Mouse (Mus musculus) liver, embryonic 16.5 days (tissue): ENCODE results near the gene Otulin. TPM values are rescaled to one million over a fixed set of nuclear protein-coding genes. Genes with fewer than 3 reads are reported as not detected.

Source experiments
- ATAC-seq: fragments of 200-750 bp; cut with Nextera tagmentation; 2 replicates; pipeline ENCODE4 v1.8.0; 2017; ENCODE audit warnings: low read depth, mild to moderate bottlenecking, moderate number of reproducible peaks, moderate library complexity
- H3K27ac ChIP-seq: fragments of 300-500 bp; sonication (generic); 2 replicates; pipeline ENCODE4 v1.5.1; 2014; ENCODE audit warnings: mild to moderate bottlenecking, low read length
- H3K27me3 ChIP-seq: fragments of 300-500 bp; sonication (generic); 2 replicates; pipeline ENCODE4 v1.6.1; 2014; ENCODE audit warnings: low read depth, low read length, mixed read lengths; ENCODE audit not compliant: control insufficient read depth, insufficient read depth
- H3K36me3 ChIP-seq: fragments of 300-500 bp; sonication (generic); 2 replicates; pipeline ENCODE4 v1.6.1; 2014; ENCODE audit warnings: mild to moderate bottlenecking; ENCODE audit not compliant: control insufficient read depth, insufficient read depth
- H3K4me1 ChIP-seq: fragments of 300-500 bp; sonication (generic); 2 replicates; pipeline ENCODE4 v1.6.1; 2014; ENCODE audit warnings: low read depth, low read length, mixed read lengths; ENCODE audit not compliant: control insufficient read depth
- H3K4me2 ChIP-seq: fragments of 300-500 bp; sonication (generic); 2 replicates; pipeline ENCODE4 v1.6.1; 2014; ENCODE audit warnings: low read depth, low read length, mixed read lengths
- H3K4me3 ChIP-seq: fragments of 300-500 bp; sonication (generic); 2 replicates; pipeline ENCODE4 v1.5.1; 2014; ENCODE audit warnings: low read depth, mild to moderate bottlenecking, low read length
- H3K9ac ChIP-seq: fragments of 300-500 bp; sonication (generic); 2 replicates; pipeline ENCODE4 v1.6.1; 2014; ENCODE audit warnings: low read depth, low read length
- H3K9me3 ChIP-seq: fragments of 300-500 bp; sonication (generic); replicated peaks from 2 replicates; pipeline ENCODE4 v1.6.1; 2016; ENCODE audit warnings: low read length; ENCODE audit not compliant: control insufficient read depth
- WGBS: fragments of 180-500 bp; shearing (Covaris S2); extraction: QIAGEN DNeasy Blood & Tissue Kit; methylation state at CpG from one replicate; pipeline ENCODE4 v1.1.7; 2014; ENCODE audit not compliant: insufficient replicate concordance; 5-methylcytosine and 5-hydroxymethylcytosine counted together
- polyA plus RNA-seq: library from polyadenylated mRNA; unstranded; fragments of >200 nt; fragmentation: Nextera tagmentation; extraction: Ambion mirVana; gene quantifications from 2 replicates; pipeline ENCODE4 v1.2.1, GENCODE M21; 2015

The Otulin gene
- polyA plus RNA-seq, 1 experiment from 2014 or later: 12.3 TPM

- Histone ChIP-seq H3K9ac (no peak overlapping the region), H3K27ac (no peak overlapping the region), H3K4me3 (no peak overlapping the region), H3K4me2 (no peak overlapping the region), H3K36me3 (peaks cover 11% of the 10 kb centered on the region), H3K9me3 (no peaks in the 10 kb centered on the region), H3K4me1 (no peaks in the 10 kb centered on the region), H3K27me3 (no peaks in the 10 kb centered on the region)
- ATAC-seq: no peak
- WGBS: 71% methylated on average over 8 of the region's 8 CpGs
These were observed 55.3 kb downstream of the Otulin start for GRCm38 (mm10) chr15:27574992-27575781.

GRCm38 (mm10) chr15:27571179-27571578 lies 59.3 kb downstream of the Otulin start:
- Histone ChIP-seq H3K4me3 (no peak overlapping the region), H3K4me2 (no peak overlapping the region), H3K4me1 (no peaks in the 10 kb centered on the region), H3K36me3 (peaks cover 11% of the 10 kb centered on the region), H3K9me3 (no peaks in the 10 kb centered on the region), H3K27me3 (no peaks in the 10 kb centered on the region), H3K9ac (no peak overlapping the region), H3K27ac (no peak overlapping the region)
- 91% methylated on average over 8 of the region's 8 CpGs for whole genome bisulfite sequencing
- ATAC-seq: no peak

- Histone ChIP-seq H3K9me3 (no peaks in the 10 kb centered on the region), H3K4me2 (no peak overlapping the region), H3K9ac (no peak overlapping the region), H3K4me3 (no peak overlapping the region), H3K4me1 (no peaks in the 10 kb centered on the region), H3K27ac (no peak overlapping the region), H3K36me3 (peaks cover 11% of the 10 kb centered on the region), H3K27me3 (no peaks in the 10 kb centered on the region)
- WGBS: 89% methylated on average over 4 of the region's 4 CpGs
- no peak for ATAC-seq
These were observed 60.1 kb downstream of the Otulin start for GRCm38 (mm10) chr15:27570385-27570784.

GRCm38 (mm10) chr15:27569924-27570323 lies 60.6 kb downstream of the Otulin start:
- Histone ChIP-seq H3K9me3 (no peaks in the 10 kb centered on the region), H3K9ac (no peak overlapping the region), H3K36me3 (peaks cover 11% of the 10 kb centered on the region), H3K4me1 (no peaks in the 10 kb centered on the region), H3K27me3 (no peaks in the 10 kb centered on the region), H3K27ac (no peak overlapping the region), H3K4me3 (no peak overlapping the region), H3K4me2 (no peak overlapping the region)
- ATAC-seq: no peak
- WGBS: 62% methylated on average over 2 of the region's 2 CpGs

- Histone ChIP-seq H3K4me2 (no peak overlapping the region), H3K9me3 (no peaks in the 10 kb centered on the region), H3K36me3 (peaks cover 11% of the 10 kb centered on the region), H3K27me3 (no peaks in the 10 kb centered on the region), H3K4me1 (no peaks in the 10 kb centered on the region), H3K4me3 (no peak overlapping the region), H3K9ac (no peak overlapping the region), H3K27ac (no peak overlapping the region)
- ATAC-seq: no peak
- 88% methylated on average over 6 of the region's 6 CpGs for WGBS
These were observed 62.1 kb downstream of the Otulin start for GRCm38 (mm10) chr15:27568371-27568770.

GRCm38 (mm10) chr15:27567356-27567755 lies 63.1 kb downstream of the Otulin start:
- Histone ChIP-seq H3K36me3 (peaks cover 5% of the 10 kb centered on the region), H3K4me2 (no peak overlapping the region), H3K27ac (no peak overlapping the region), H3K27me3 (no peaks in the 10 kb centered on the region), H3K4me1 (no peaks in the 10 kb centered on the region), H3K9me3 (no peaks in the 10 kb centered on the region), H3K4me3 (no peak overlapping the region), H3K9ac (no peak overlapping the region)
- no peak for ATAC-seq
- WGBS: 90% methylated on average over 16 of the region's 16 CpGs

- Histone ChIP-seq H3K4me1 (no peaks in the 10 kb centered on the region), H3K36me3 (no peaks in the 10 kb centered on the region), H3K27ac (no peak overlapping the region), H3K4me3 (no peak overlapping the region), H3K27me3 (no peaks in the 10 kb centered on the region), H3K9ac (no peak overlapping the region), H3K4me2 (no peak overlapping the region), H3K9me3 (no peaks in the 10 kb centered on the region)
- ATAC-seq: no peak
- 89% methylated on average over 10 of the region's 10 CpGs for WGBS
These were observed 64.8 kb downstream of the Otulin start for GRCm38 (mm10) chr15:27565626-27566185.

GRCm38 (mm10) chr15:27564106-27565100 lies 66.1 kb downstream of the Otulin start:
- no peak overlapping the region for H3K9ac ChIP-seq
- no peaks in the 10 kb centered on the region for H3K27me3 ChIP-seq
- no peak for ATAC-seq
- WGBS: 83% methylated on average over 14 of the region's 14 CpGs
- no peak overlapping the region for H3K4me3 ChIP-seq
- H3K4me1 ChIP-seq: no peaks in the 10 kb centered on the region
- H3K27ac ChIP-seq: no peak overlapping the region
- no peaks in the 10 kb centered on the region for H3K9me3 ChIP-seq
- H3K36me3 ChIP-seq: no peaks in the 10 kb centered on the region
- H3K4me2 ChIP-seq: no peak overlapping the region
